ENCODE assay signal across 16 mouse cellular contexts in the genomic region with DNA sequence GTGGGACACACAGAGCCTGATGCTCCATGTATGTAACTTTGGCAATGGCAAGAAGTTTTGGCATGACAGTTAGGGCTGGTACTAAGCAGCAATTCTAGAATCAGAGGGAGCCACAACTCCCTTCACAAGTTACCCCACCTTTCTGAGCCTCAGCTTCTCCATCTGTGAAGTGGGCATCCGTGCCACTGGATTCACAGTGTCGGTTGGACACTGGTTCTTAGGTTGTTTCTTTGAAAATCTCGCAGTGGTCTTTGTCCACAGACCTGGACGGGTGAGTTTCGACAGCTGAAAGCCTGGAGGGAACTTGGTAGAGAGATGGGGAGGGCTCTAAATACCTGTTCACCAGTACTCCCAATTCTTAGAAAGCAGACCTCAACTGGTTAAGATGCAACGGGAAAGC. TPM values are rescaled to one million over a fixed set of nuclear protein-coding genes. Genes with fewer than 3 reads are reported as not detected.
A peak's percentile ranks its signal among the peaks of the same experiment; 100 is the strongest.
DNase-seq lines count a peak whose midpoint lies in the region; ATAC-seq and TF ChIP-seq lines count a peak whose summit lies in the region.
"Had no signal": no experiment of that assay in that cellular context is flagged by ENCODE, and none has a peak within 500 bp of the region (broad histone marks: within the 10 kb centered on the region; RNA-seq: fewer than 3 reads in every experiment).

No protein-coding gene starts in this region.

- H3K4me2 ChIP-seq in heart, embryonic 14.5 days (ENCODE audit: low read length), result no peak overlapping the region
- H3K4me2 ChIP-seq in CH12.LX (ENCODE audit: insufficient read depth, low read depth, poor library complexity, severe bottlenecking), result no peak overlapping the region
- no peak overlapping the region for H3K4me2 ChIP-seq in embryonic facial prominence, embryonic 12.5 days (replicated peaks)
- no peak overlapping the region for H3K4me2 ChIP-seq in limb, embryonic 12.5 days
- H3K4me2 ChIP-seq: hindbrain, embryonic 15.5 days; midbrain, embryonic 11.5 days; neural tube, embryonic 15.5 days had no signal

- intact Hi-C loops in heart, postnatal 25 days (cut with DNase I), result no loop called here

- TF ChIP-seq RAD21 in CH12.LX (IDR thresholded peaks at IDR 0.05; ENCODE audit: low read depth, low read length), result no peak

- TF ChIP-seq CTCF in CH12.LX (conservative IDR thresholded peaks at IDR 0.05 in 1 of 2, IDR thresholded peaks at IDR 0.05 in 1 of 2; ENCODE audit: low read depth in 2 of 2, low read length in 2 of 2), result no peak

- ATAC-seq in heart, embryonic 14.5 days (ENCODE audit: insufficient number of reproducible peaks, insufficient read depth, low FRiP score, low read depth), result no peak
- no peak for ATAC-seq in embryonic facial prominence, embryonic 12.5 days (ENCODE audit: insufficient number of reproducible peaks, insufficient read depth, low FRiP score, low TSS enrichment)
- no peak for ATAC-seq in limb, embryonic 12.5 days (ENCODE audit: insufficient number of reproducible peaks, insufficient read depth, low FRiP score, low TSS enrichment, low read depth)
- ATAC-seq: forebrain, postnatal 0 days had no signal

- dilution Hi-C loops in CH12.LX (cut with MboI; ENCODE audit: extremely low pct_ligation_motif_present, extremely low pct_unique_long_range_greater_than_20kb, low sequenced_read_pairs), result loop anchor here (25.0 kb wide), 1 partner anchor 142 kb away; the partner anchor contains the start of gene Fignl1

- H3K27ac ChIP-seq in heart, embryonic 14.5 days (replicated peaks in 1 of 2; ENCODE audit: control insufficient read depth in 1 of 2, insufficient read depth in 1 of 2, low read depth in 2 of 2, low read length in 2 of 2), result peak overlapping the region; percentile 76 to 97
- peak overlapping the region; percentile 61 for H3K27ac ChIP-seq in CH12.LX (ENCODE audit: insufficient read depth, low read depth)
- H3K27ac ChIP-seq in embryonic facial prominence, embryonic 12.5 days, result peak overlapping the region; percentile 90
- peak overlapping the region; percentile 88 for H3K27ac ChIP-seq in limb, embryonic 12.5 days
- H3K27ac ChIP-seq: hindbrain, embryonic 15.5 days; neural tube, embryonic 15.5 days had no signal

- TF ChIP-seq POLR2A in CH12.LX (IDR thresholded peaks at IDR 0.05; ENCODE audit: low read depth, low read length), result no peak

- no peaks in the 10 kb centered on the region for H3K27me3 ChIP-seq in heart, embryonic 14.5 days (ENCODE audit: control insufficient read depth, insufficient read depth, low read length)
- H3K27me3 ChIP-seq in CH12.LX (replicated peaks), result no peaks in the 10 kb centered on the region
- no peaks in the 10 kb centered on the region for H3K27me3 ChIP-seq in embryonic facial prominence, embryonic 12.5 days
- H3K27me3 ChIP-seq in limb, embryonic 12.5 days, result no peaks in the 10 kb centered on the region
- H3K27me3 ChIP-seq: hindbrain, embryonic 15.5 days; neural tube, embryonic 15.5 days had no signal

- in situ Hi-C loops in CH12.LX (cut with MboI; ENCODE audit: low pct_ligation_motif_present, low pct_unique_long_range_greater_than_20kb, low sequenced_read_pairs), result loop anchor here (25.0 kb wide), 1 partner anchor 267 kb away; the partner anchor contains the start of gene Ikzf1

- H3K4me1 ChIP-seq in heart, embryonic 14.5 days (ENCODE audit: control insufficient read depth in 2 of 2, insufficient read depth in 2 of 2, low read length in 2 of 2), result peaks cover 32 to 71% of the 10 kb centered on the region in 2 experiments
- H3K4me1 ChIP-seq in CH12.LX (ENCODE audit: control insufficient read depth in 1 of 2, insufficient read depth in 2 of 2), result peaks cover 50 to 91% of the 10 kb centered on the region in 2 experiments
- peaks cover 42% of the 10 kb centered on the region for H3K4me1 ChIP-seq in embryonic facial prominence, embryonic 12.5 days
- H3K4me1 ChIP-seq in limb, embryonic 12.5 days (replicated peaks), result peaks cover 45% of the 10 kb centered on the region
- H3K4me1 ChIP-seq: hindbrain, embryonic 15.5 days; neural tube, embryonic 15.5 days had no signal

- no peak for TF ChIP-seq EP300 in CH12.LX (IDR thresholded peaks at IDR 0.05; ENCODE audit: low read length)

- H3K9me3 ChIP-seq in heart, embryonic 14.5 days (ENCODE audit: control insufficient read depth, low read length), result no peaks in the 10 kb centered on the region
- no peaks in the 10 kb centered on the region for H3K9me3 ChIP-seq in CH12.LX (replicated peaks; ENCODE audit: low read length)
- no peaks in the 10 kb centered on the region for H3K9me3 ChIP-seq in embryonic facial prominence, embryonic 12.5 days
- H3K9me3 ChIP-seq in limb, embryonic 12.5 days, result no peaks in the 10 kb centered on the region
- H3K9me3 ChIP-seq: hindbrain, embryonic 15.5 days; neural tube, embryonic 15.5 days had no signal

- no peak overlapping the region for H3K4me3 ChIP-seq in heart, embryonic 14.5 days (ENCODE audit: control insufficient read depth in 1 of 2, insufficient read depth in 1 of 2, low read depth in 1 of 2, low read length in 2 of 2)
- no peak overlapping the region for H3K4me3 ChIP-seq in CH12.LX (replicated peaks in 1 of 3; ENCODE audit: low read depth in 2 of 3, low read length in 2 of 3, poor library complexity in 1 of 3)
- H3K4me3 ChIP-seq in embryonic facial prominence, embryonic 12.5 days, result no peak overlapping the region
- no peak overlapping the region for H3K4me3 ChIP-seq in limb, embryonic 12.5 days (replicated peaks)
- H3K4me3 ChIP-seq: hindbrain, embryonic 15.5 days; neural tube, embryonic 15.5 days had no signal

- no peak for DNase-seq in heart, postnatal 25 days (ENCODE audit: low spot score)
- DNase-seq in CH12.LX (ENCODE audit: extremely low read depth), result no peak
- no peak for DNase-seq in cerebellum, adult 11-12 months
- no peak for DNase-seq in cerebellum, postnatal 10 days
- DNase-seq: adrenal gland, adult 8-10 months; cerebellum, adult 2 months; forebrain, postnatal 0 days; gastrocnemius, postnatal 25 days; lung, postnatal 10 days; thymus, postnatal 14 days had no signal

- 90% methylated on average over 6 of the region's 6 CpGs for WGBS in heart, embryonic 14.5 days
- 87% methylated on average over 6 of the region's 6 CpGs for WGBS in embryonic facial prominence, embryonic 12.5 days
- 90% methylated on average over 6 of the region's 6 CpGs for WGBS in limb, embryonic 12.5 days

- peak overlapping the region; percentile 55 for H3K9ac ChIP-seq in heart, embryonic 14.5 days (ENCODE audit: low read length)
- no peak overlapping the region for H3K9ac ChIP-seq in CH12.LX (ENCODE audit: insufficient read depth, low read depth)
- H3K9ac ChIP-seq in embryonic facial prominence, embryonic 12.5 days, result no peak overlapping the region
- H3K9ac ChIP-seq in limb, embryonic 12.5 days (replicated peaks), result no peak overlapping the region
- H3K9ac ChIP-seq: forebrain, postnatal 0 days; hindbrain, embryonic 15.5 days; neural tube, embryonic 15.5 days had no signal

- peaks cover 57% of the 10 kb centered on the region for H3K36me3 ChIP-seq in heart, embryonic 14.5 days (ENCODE audit: control insufficient read depth, insufficient read depth, low read length)
- H3K36me3 ChIP-seq in CH12.LX (replicated peaks in 1 of 2; ENCODE audit: control insufficient read depth in 1 of 2, insufficient read depth in 1 of 2, low read length in 1 of 2), result peaks cover 5 to 38% of the 10 kb centered on the region in 2 experiments
- peaks cover 18% of the 10 kb centered on the region for H3K36me3 ChIP-seq in embryonic facial prominence, embryonic 12.5 days
- peaks cover 53% of the 10 kb centered on the region for H3K36me3 ChIP-seq in limb, embryonic 12.5 days
- H3K36me3 ChIP-seq: neural tube, embryonic 15.5 days had no signal

- H3K79me2 ChIP-seq in CH12.LX (replicated peaks; ENCODE audit: control insufficient read depth, extremely low read depth, insufficient read depth, poor library complexity, severe bottlenecking), result no peaks in the 10 kb centered on the region

TF ChIP-seq in CH12.LX, 34 proteins besides CTCF, POLR2A, EP300 and RAD21:
- TF ChIP-seq CHD1 (IDR thresholded peaks at IDR 0.05; ENCODE audit: low read depth, low read length) (no peak), MXI1 (IDR thresholded peaks at IDR 0.05; ENCODE audit: low read depth, low read length) (no peak), HCFC1 (IDR thresholded peaks at IDR 0.05; ENCODE audit: low read depth, low read length) (no peak), ZNF384 (IDR thresholded peaks at IDR 0.05; ENCODE audit: low read depth, low read length) (no peak), ZKSCAN1 (IDR thresholded peaks at IDR 0.05; ENCODE audit: borderline replicate concordance, low read depth, low read length) (no peak), MYC (IDR thresholded peaks at IDR 0.05; ENCODE audit: low read depth, low read length) (no peak), NRF1 (IDR thresholded peaks at IDR 0.05; ENCODE audit: low read depth, low read length) (no peak), CHD2 (IDR thresholded peaks at IDR 0.05; ENCODE audit: low read length) (no peak), GABPA (IDR thresholded peaks at IDR 0.05; ENCODE audit: insufficient replicate concordance, low read depth, low read length) (no peak), SMC3 (IDR thresholded peaks at IDR 0.05; ENCODE audit: low read depth, low read length) (no peak), POLR2AphosphoS2 (IDR thresholded peaks at IDR 0.05; ENCODE audit: low read depth, low read length) (no peak), BHLHE40 (IDR thresholded peaks at IDR 0.05; ENCODE audit: low read depth, low read length) (no peak), SIN3A (IDR thresholded peaks at IDR 0.05; ENCODE audit: low read length) (no peak), PAX5 (IDR thresholded peaks at IDR 0.05; ENCODE audit: low read length) (no peak), MEF2A (IDR thresholded peaks at IDR 0.05; ENCODE audit: borderline replicate concordance, low read depth, low read length) (no peak)
TF ChIP-seq in CH12.LX: peak in this region for 0.

RNA-seq across cellular contexts. Expression of gene Ddc, which starts 56.7 kb away (rescaled TPM):
- 114 and 117 TPM in 2 replicates for polyA plus RNA-seq in heart, embryonic 14.5 days (2014; fragmentation: Nextera tagmentation; extraction: Ambion mirVana)
- total RNA-seq in heart, postnatal 25 days (2021), result 1 to 10 TPM; 2.5 TPM
- total RNA-seq in CH12.LX (2012; rRNA removed), result not detected in 2 replicates
- 0.17 and 0.19 TPM in 2 replicates for total RNA-seq in CH12.LX (2014; rRNA removed)
- 0.12 and 0.33 TPM in 2 replicates for polyA plus RNA-seq in CH12.LX (2012; ENCODE audit: insufficient read length, low read depth)
- 10.8 and 13.5 TPM in 2 replicates for polyA plus RNA-seq in embryonic facial prominence, embryonic 12.5 days (2016; fragmentation: Nextera tagmentation; extraction: Ambion mirVana)
- 11.9 and 13.0 TPM in 2 replicates for polyA plus RNA-seq in limb, embryonic 12.5 days (2016; fragmentation: Nextera tagmentation; extraction: Ambion mirVana)
